Mouse (Mus musculus) midbrain, embryonic 16.5 days (tissue): ENCODE results near the gene Prdm15. TPM values are rescaled to one million over a fixed set of nuclear protein-coding genes. Genes with fewer than 3 reads are reported as not detected.

Source experiments
- ATAC-seq: fragments of 200-750 bp; cut with Nextera tagmentation; 2 replicates; pipeline ENCODE4 v1.8.0; 2017; ENCODE audit warnings: moderate TSS enrichment
- H3K27ac ChIP-seq: fragments of 300-500 bp; sonication (generic); 2 replicates; pipeline ENCODE4 v1.5.1; 2014; ENCODE audit warnings: mild to moderate bottlenecking, low read length, mixed read lengths
- H3K27me3 ChIP-seq: fragments of 300-500 bp; sonication (generic); 2 replicates; pipeline ENCODE4 v1.6.1; 2014; ENCODE audit warnings: low read depth, low read length, mixed read lengths; ENCODE audit not compliant: control insufficient read depth, insufficient read depth
- H3K36me3 ChIP-seq: fragments of 300-500 bp; sonication (generic); 2 replicates; pipeline ENCODE4 v1.6.1; 2014; ENCODE audit warnings: mild to moderate bottlenecking, low read length, moderate library complexity, mixed read lengths; ENCODE audit not compliant: control insufficient read depth, insufficient read depth
- H3K4me1 ChIP-seq: fragments of 300-500 bp; sonication (generic); 2 replicates; pipeline ENCODE4 v1.6.1; 2014; ENCODE audit warnings: mild to moderate bottlenecking, low read length, mixed read lengths; ENCODE audit not compliant: control insufficient read depth, insufficient read depth
- H3K4me2 ChIP-seq: fragments of 300-500 bp; sonication (generic); 2 replicates; pipeline ENCODE4 v1.6.1; 2014; ENCODE audit warnings: mild to moderate bottlenecking, low read length, mixed read lengths
- H3K4me3 ChIP-seq: fragments of 300-500 bp; sonication (generic); 2 replicates; pipeline ENCODE4 v1.5.1; 2014; ENCODE audit warnings: low read depth, mild to moderate bottlenecking, low read length, moderate library complexity, mixed read lengths
- H3K9ac ChIP-seq: fragments of 300-500 bp; sonication (generic); 2 replicates; pipeline ENCODE4 v1.6.1; 2014; ENCODE audit warnings: low read depth, low read length, mixed read lengths
- H3K9me3 ChIP-seq: fragments of 300-500 bp; sonication (generic); replicated peaks from 2 replicates; pipeline ENCODE4 v1.6.1; 2014; ENCODE audit warnings: mild to moderate bottlenecking, low read length, mixed read lengths; ENCODE audit not compliant: control insufficient read depth, poor library complexity, severe bottlenecking
- WGBS: fragments of 180-500 bp; shearing (Covaris S2); extraction: QIAGEN DNeasy Blood & Tissue Kit; methylation state at CpG from one replicate; pipeline ENCODE4 v1.1.7; 2014; 5-methylcytosine and 5-hydroxymethylcytosine counted together
- polyA plus RNA-seq: library from polyadenylated mRNA; unstranded; fragments of >200 nt; fragmentation: Nextera tagmentation; extraction: Ambion mirVana; gene quantifications from 2 replicates; pipeline ENCODE4 v1.2.1, GENCODE M21; 2015

Gene Prdm15
- 10.9 and 14.2 TPM in 2 replicates for polyA plus RNA-seq

DNA sequence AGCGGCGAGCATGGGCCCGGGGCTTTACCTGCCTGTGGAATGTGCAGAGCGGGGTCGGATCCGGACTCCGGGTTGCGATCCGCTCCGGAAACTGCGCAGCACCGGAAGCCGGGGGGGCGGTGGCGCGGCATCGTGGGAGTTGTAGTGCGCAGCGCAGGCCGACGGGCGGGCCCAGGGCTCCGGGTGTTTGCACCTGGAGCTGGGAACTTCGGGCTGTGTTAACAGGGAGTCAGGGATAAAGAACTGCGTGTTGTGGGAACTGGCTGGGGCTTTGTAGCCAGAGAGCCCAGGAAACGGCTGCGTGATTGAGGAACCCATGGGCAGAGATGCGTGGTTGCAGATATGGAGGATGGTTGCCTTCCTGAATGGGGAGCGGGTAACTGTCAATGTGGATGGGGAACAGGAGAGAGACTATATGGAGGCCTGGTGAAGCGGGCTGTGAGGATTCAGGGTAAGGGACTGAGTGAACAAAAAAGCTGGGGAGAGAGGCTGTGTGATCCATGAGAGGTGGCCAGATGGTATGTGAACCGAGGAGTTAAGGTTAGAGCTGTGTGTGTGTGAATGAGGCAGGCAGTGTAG lies at the start of gene Prdm15:
Gene Prdm15, minus strand, starts transcription at position 110 of the 579 bp plus-strand sequence.
- peak; percentile 93 for ATAC-seq
- H3K9ac ChIP-seq, result peak within 1 kb of the TSS; percentile 94
- under 1% methylated on average over 26 of the region's 31 CpGs for WGBS

DNA sequence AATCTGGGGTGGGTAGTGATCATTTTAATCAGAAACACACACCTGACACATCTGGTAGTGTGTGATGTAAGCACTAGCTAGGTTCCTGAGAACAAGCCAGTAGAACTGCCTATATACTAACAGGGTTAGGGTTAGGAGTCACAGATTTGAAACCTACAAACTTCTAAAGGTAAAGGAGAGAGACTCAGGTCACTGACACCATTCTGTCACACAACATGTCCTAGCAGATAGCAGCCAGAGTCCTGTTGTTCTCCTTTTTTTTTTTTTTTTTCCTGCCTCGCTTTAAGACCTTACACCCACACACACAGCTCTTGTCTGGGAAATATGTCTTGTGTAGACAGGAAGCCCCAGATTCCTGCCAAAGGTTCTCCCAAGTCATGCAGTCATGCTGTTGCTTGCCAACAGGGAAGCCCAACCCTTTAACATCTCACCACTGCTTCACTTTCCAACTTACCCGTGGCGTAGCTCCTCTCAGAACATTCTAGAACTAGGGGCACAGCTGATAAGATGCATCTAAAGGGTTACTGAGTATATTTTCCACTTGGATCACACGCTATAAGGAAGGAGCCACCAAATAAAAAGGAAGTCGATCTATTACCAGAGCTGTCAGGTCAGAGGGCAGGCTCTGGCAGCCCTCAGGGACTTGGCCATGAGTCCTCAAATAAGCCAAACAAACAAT lies 45.8 kb upstream of the Prdm15 start:
- no peak overlapping the region for H3K9ac ChIP-seq
- no peaks in the 10 kb centered on the region for H3K27me3 ChIP-seq
- H3K4me1 ChIP-seq, result no peaks in the 10 kb centered on the region
- no peak overlapping the region for H3K27ac ChIP-seq
- ATAC-seq, result no peak
- H3K36me3 ChIP-seq, result no peaks in the 10 kb centered on the region
- H3K9me3 ChIP-seq, result no peaks in the 10 kb centered on the region
- WGBS, result 81% methylated on average over 5 of the region's 5 CpGs
- H3K4me3 ChIP-seq, result no peak overlapping the region
- H3K4me2 ChIP-seq, result no peak overlapping the region

More for the DNA sequence above, at the start of gene Prdm15:
- Histone ChIP-seq H3K27ac (peak within 1 kb of the TSS; percentile 100), H3K9me3 (no peaks in the 10 kb centered on the region), H3K4me2 (peak within 1 kb of the TSS; percentile 67), H3K4me1 (peaks cover 17% of the 10 kb centered on the region), H3K4me3 (peak within 1 kb of the TSS; percentile 75), H3K27me3 (no peaks in the 10 kb centered on the region), H3K36me3 (no peaks in the 10 kb centered on the region)

DNA sequence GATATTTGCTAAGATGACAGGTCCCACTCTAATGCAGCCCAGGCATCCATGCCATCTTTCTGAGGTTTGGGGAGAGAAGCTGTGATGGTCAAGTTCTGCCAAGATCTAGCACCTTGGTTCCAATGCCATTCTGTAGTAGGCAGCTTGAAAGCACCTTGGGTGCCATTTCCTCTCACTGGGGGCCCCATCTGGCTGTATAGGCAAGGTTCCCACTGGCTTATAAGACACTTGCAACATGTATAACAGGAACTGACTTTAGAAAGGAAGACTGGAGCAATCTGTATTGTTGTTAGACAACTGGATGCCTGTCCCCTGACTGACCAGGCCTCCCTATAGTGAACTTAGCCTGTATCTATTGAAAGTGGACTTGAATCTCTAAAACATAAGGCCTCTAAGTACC lies 36.1 kb upstream of the Prdm15 start:
- Histone ChIP-seq H3K9ac (no peak overlapping the region), H3K36me3 (0 out of 2 replicates have a peak, but pooled peaks cover 2% of the 10 kb centered on the region), H3K9me3 (no peaks in the 10 kb centered on the region), H3K4me3 (no peak overlapping the region), H3K27me3 (no peaks in the 10 kb centered on the region), H3K4me1 (no peaks in the 10 kb centered on the region), H3K4me2 (no peak overlapping the region), H3K27ac (no peak overlapping the region)
- ATAC-seq, result no peak

DNA sequence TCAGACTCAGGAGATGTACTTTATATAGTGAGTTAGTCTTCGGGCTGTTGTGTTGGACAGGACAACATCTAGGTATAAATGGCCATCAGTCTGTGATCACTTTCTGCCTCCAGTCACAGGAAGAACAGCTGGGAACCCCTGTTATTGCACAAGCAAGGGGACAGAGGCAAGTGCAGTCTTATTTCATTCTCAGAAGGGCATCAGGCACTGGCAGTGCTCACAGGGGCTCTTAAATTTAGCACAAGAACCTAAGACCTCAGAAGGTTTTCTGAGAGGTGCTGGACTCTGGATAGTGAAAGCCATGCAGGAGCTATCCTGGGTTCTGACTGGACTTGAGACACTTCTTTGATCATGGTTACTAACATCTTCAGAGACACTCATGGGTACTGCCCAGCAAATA lies 32.0 kb upstream of the Prdm15 start:
- Histone ChIP-seq H3K4me3 (no peak overlapping the region), H3K9ac (no peak overlapping the region), H3K4me1 (no peaks in the 10 kb centered on the region), H3K4me2 (no peak overlapping the region), H3K9me3 (no peaks in the 10 kb centered on the region), H3K27me3 (no peaks in the 10 kb centered on the region), H3K27ac (no peak overlapping the region), H3K36me3 (no peaks in the 10 kb centered on the region; the same call in 1 of the 2 replicates)
- WGBS, result 94% methylated on average over 1 of the region's 1 CpGs
- no peak for ATAC-seq

DNA sequence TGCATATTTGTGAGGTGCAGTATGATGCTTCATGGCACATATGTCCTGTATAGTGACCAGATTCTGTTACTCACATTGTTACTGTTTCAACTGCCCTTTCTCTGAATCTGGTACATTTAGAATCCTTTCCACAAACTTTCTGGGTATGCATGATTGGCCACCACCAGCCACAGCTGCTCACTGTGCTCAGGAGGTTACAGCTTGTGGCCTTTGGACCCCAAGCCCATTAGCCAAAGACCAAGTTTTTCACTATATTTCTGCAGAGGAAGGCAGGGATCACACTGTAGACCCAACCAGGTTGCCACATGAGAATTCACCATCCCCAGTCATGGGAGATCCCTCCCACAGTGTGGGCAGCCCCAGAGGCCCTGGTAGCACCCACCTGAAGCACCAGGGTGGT lies 31.2 kb upstream of the Prdm15 start:
- Histone ChIP-seq H3K9me3 (no peaks in the 10 kb centered on the region), H3K9ac (no peak overlapping the region), H3K27ac (no peak overlapping the region), H3K36me3 (no peaks in the 10 kb centered on the region; the same call in 1 of the 2 replicates), H3K4me3 (no peak overlapping the region), H3K4me1 (no peaks in the 10 kb centered on the region), H3K27me3 (no peaks in the 10 kb centered on the region), H3K4me2 (no peak overlapping the region)
- no peak for ATAC-seq

DNA sequence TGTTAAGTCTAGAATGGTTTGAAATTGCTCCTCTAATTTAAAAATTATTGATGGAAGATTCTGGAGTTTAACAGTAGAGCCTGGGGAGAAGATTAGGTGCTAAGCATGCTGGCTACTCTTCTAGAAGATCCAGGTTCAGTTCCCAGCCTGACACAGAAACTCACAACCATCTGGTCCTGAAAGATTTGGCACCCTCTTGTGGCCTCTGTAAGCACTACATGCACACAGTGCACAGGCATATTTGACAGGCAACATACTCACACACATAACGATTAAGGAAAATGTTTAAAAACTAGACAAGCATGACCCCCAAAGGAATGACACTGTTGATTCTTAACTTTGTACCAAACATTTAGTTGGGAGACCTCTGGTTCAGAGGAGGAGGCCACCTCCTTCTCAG lies 27.5 kb upstream of the Prdm15 start:
- Histone ChIP-seq H3K4me3 (no peak overlapping the region), H3K4me1 (no peaks in the 10 kb centered on the region), H3K27me3 (no peaks in the 10 kb centered on the region), H3K4me2 (no peak overlapping the region), H3K36me3 (peaks cover 4% of the 10 kb centered on the region), H3K9ac (no peak overlapping the region), H3K9me3 (no peaks in the 10 kb centered on the region), H3K27ac (no peak overlapping the region)
- no peak for ATAC-seq
- WGBS, result 87% methylated on average over 1 of the region's 1 CpGs

DNA sequence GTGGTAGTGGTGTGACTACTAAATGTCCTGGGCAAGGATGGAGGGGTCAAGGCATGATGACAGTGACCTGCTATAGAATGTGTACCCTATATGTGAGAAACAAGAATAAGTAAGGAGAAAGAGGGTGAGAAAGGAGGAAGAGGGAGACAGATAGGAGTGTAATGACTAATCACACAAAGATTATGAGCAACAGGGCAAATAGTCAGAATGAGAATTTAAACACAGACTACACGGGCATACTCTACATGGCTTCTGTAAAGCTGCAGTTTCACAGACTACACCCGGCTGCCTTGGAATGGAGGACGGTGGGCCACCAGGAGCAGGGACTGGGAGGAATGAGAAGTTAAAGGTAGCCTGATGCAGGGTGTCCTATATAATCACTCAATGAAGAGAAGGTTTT lies 25.9 kb upstream of the Prdm15 start:
- Histone ChIP-seq H3K36me3 (peaks cover 11% of the 10 kb centered on the region), H3K27ac (no peak overlapping the region), H3K27me3 (no peaks in the 10 kb centered on the region), H3K4me2 (no peak overlapping the region), H3K4me3 (no peak overlapping the region), H3K9me3 (no peaks in the 10 kb centered on the region), H3K9ac (no peak overlapping the region), H3K4me1 (no peaks in the 10 kb centered on the region)
- no peak for ATAC-seq
- WGBS, result 98% methylated on average over 3 of the region's 3 CpGs

DNA sequence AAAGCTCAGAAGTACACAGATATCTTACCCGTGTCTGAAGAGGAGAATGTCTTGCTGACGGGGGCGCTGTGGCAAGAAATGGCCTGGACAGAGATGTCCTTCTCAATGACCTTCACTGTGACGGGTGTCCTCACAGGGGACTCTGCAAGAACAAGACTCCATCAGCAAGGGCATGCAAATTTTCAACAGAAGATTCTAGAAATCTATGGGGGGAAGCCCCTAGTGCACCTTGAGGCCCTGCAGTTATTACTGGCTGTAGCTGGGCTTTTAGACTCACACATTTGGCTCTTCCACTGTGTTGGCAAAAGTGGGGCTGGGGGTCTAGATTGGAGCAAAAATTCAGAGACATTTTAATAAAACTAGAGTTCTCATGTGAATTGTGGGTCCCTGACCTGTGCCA lies 23.5 kb upstream of the Prdm15 start:
- no peak overlapping the region for H3K27ac ChIP-seq
- WGBS, result 91% methylated on average over 4 of the region's 4 CpGs
- H3K36me3 ChIP-seq, result peaks cover 11% of the 10 kb centered on the region
- H3K4me1 ChIP-seq, result no peaks in the 10 kb centered on the region
- no peak overlapping the region for H3K4me3 ChIP-seq
- H3K27me3 ChIP-seq, result no peaks in the 10 kb centered on the region
- no peak overlapping the region for H3K4me2 ChIP-seq
- H3K9me3 ChIP-seq, result no peaks in the 10 kb centered on the region
- H3K9ac ChIP-seq, result no peak overlapping the region
- no peak for ATAC-seq

DNA sequence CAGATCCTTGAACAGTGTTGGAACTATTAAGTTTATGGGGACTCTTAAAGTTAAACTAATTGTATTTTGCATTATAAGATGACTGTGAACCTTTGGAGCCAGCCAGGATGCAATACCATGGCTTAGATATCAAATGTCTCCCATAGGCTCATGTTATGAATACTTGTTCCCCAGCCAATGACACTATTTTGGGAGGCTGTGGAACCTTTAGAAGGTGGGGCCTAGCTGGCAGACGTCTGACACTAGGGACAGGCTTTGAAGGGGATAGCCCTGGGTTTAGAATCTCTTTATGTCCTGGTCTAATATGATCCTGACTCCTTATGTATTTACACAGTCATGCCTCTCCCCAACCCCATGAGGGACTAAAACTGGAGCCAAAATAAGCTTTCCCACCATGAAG lies 22.7 kb upstream of the Prdm15 start:
- no peak overlapping the region for H3K4me2 ChIP-seq

More for the DNA sequence above, 22.7 kb upstream of the Prdm15 start:
- Histone ChIP-seq H3K27me3 (no peaks in the 10 kb centered on the region), H3K36me3 (peaks cover 11% of the 10 kb centered on the region), H3K9me3 (no peaks in the 10 kb centered on the region), H3K9ac (no peak overlapping the region), H3K4me3 (no peak overlapping the region), H3K27ac (no peak overlapping the region), H3K4me1 (no peaks in the 10 kb centered on the region)
- WGBS, result 68% methylated on average over 1 of the region's 1 CpGs
- no peak for ATAC-seq
